In genomic region chr4:41571490-41571889, GRCm38 (mm10) we compare ENCODE assay signal across 16 mouse cellular contexts. TPM values are rescaled to one million over a fixed set of nuclear protein-coding genes. Genes with fewer than 3 reads are reported as not detected.
A peak's percentile ranks its signal among the peaks of the same experiment; 100 is the strongest.
DNase-seq lines count a peak whose midpoint lies in the region; ATAC-seq and TF ChIP-seq lines count a peak whose summit lies in the region.
"Had no signal": no experiment of that assay in that cellular context is flagged by ENCODE, and none has a peak within 500 bp of the region (broad histone marks: within the 10 kb centered on the region; RNA-seq: fewer than 3 reads in every experiment).

No protein-coding gene starts in this region.

- no peak overlapping the region for H3K4me2 ChIP-seq in forebrain, postnatal 0 days (ENCODE audit: low read depth)
- no peak overlapping the region for H3K4me2 ChIP-seq in forebrain, embryonic 11.5 days (ENCODE audit: low read depth, low read length, severe bottlenecking)
- no peak overlapping the region for H3K4me2 ChIP-seq in kidney, embryonic 14.5 days (replicated peaks; ENCODE audit: low read depth, low read length)
- H3K4me2 ChIP-seq in stomach, postnatal 0 days (replicated peaks; ENCODE audit: low read depth) = no peak overlapping the region
- H3K4me2 ChIP-seq in forebrain, embryonic 14.5 days (ENCODE audit: low read length) = no peak overlapping the region
- H3K4me2 ChIP-seq: forebrain, embryonic 13.5 days; liver, embryonic 11.5 days; neural tube, embryonic 12.5 days had no signal

- WGBS in forebrain, postnatal 0 days = 29% methylated on average over 5 of the region's 5 CpGs
- WGBS in forebrain, embryonic 11.5 days = 27% methylated on average over 5 of the region's 5 CpGs
- WGBS in kidney, embryonic 14.5 days = 34% methylated on average over 5 of the region's 5 CpGs
- 29% methylated on average over 5 of the region's 5 CpGs for WGBS in stomach, postnatal 0 days
- 28% methylated on average over 5 of the region's 5 CpGs for WGBS in forebrain, embryonic 14.5 days

- TF ChIP-seq CTCF in forebrain, postnatal 0 days (IDR thresholded peaks at IDR 0.05; ENCODE audit: low read depth) = peak; percentile 55
- peak; percentile 60 for TF ChIP-seq CTCF in stomach, postnatal 0 days (IDR thresholded peaks at IDR 0.05; ENCODE audit: low read depth)

- no peak for TF ChIP-seq EP300 in stomach, postnatal 0 days (optimal IDR thresholded peaks at IDR 0.05)

- H3K4me1 ChIP-seq in forebrain, postnatal 0 days (ENCODE audit: insufficient read depth) = peaks cover 18% of the 10 kb centered on the region
- peaks cover 13% of the 10 kb centered on the region; the same call in 1 of the 2 replicates for H3K4me1 ChIP-seq in forebrain, embryonic 11.5 days (replicated peaks; ENCODE audit: control insufficient read depth, insufficient read depth, low read length)
- H3K4me1 ChIP-seq in kidney, embryonic 14.5 days (ENCODE audit: control insufficient read depth, insufficient read depth, low read length) = peaks cover 12% of the 10 kb centered on the region
- H3K4me1 ChIP-seq in stomach, postnatal 0 days (replicated peaks; ENCODE audit: control insufficient read depth, insufficient read depth) = peaks cover 4% of the 10 kb centered on the region
- peaks cover 17% of the 10 kb centered on the region for H3K4me1 ChIP-seq in forebrain, embryonic 14.5 days (ENCODE audit: control insufficient read depth, insufficient read depth, low read length)

- no peak for DNase-seq in forebrain, postnatal 0 days
- no peak for DNase-seq in forebrain, embryonic 11.5 days (ENCODE audit: low spot score)
- DNase-seq in kidney, postnatal 4 days = peak; percentile 44 to 54
- DNase-seq in retina, postnatal 1 day = peak; percentile 56
- no peak for DNase-seq in retina, embryonic 14.5 days (ENCODE audit: low spot score)
- DNase-seq in stomach, postnatal 0 days (ENCODE audit: low spot score) = no peak
- no peak for DNase-seq in forebrain, embryonic 14.5 days (ENCODE audit: low spot score)
- DNase-seq: adrenal gland, adult 2 months; gastrocnemius, postnatal 36 days; kidney, adult 9 months had no signal

- H3K9ac ChIP-seq in forebrain, postnatal 0 days = no peak overlapping the region
- H3K9ac ChIP-seq in forebrain, embryonic 11.5 days (ENCODE audit: low read length) = no peak overlapping the region
- no peak overlapping the region for H3K9ac ChIP-seq in kidney, embryonic 14.5 days (ENCODE audit: low read depth, low read length)
- H3K9ac ChIP-seq in stomach, postnatal 0 days (ENCODE audit: low read length) = no peak overlapping the region
- no peak overlapping the region for H3K9ac ChIP-seq in forebrain, embryonic 14.5 days (ENCODE audit: low read length)
- H3K9ac ChIP-seq: forebrain, embryonic 13.5 days; neural tube, embryonic 12.5 days had no signal

- no peaks in the 10 kb centered on the region for H3K36me3 ChIP-seq in forebrain, postnatal 0 days (ENCODE audit: insufficient read depth)
- H3K36me3 ChIP-seq in forebrain, embryonic 11.5 days (ENCODE audit: control insufficient read depth, insufficient read depth, low read length) = no peaks in the 10 kb centered on the region
- H3K36me3 ChIP-seq in kidney, embryonic 14.5 days (ENCODE audit: control insufficient read depth, insufficient read depth, low read length) = no peaks in the 10 kb centered on the region
- H3K36me3 ChIP-seq in stomach, postnatal 0 days (ENCODE audit: control insufficient read depth, insufficient read depth, low read length) = no peaks in the 10 kb centered on the region
- no peaks in the 10 kb centered on the region for H3K36me3 ChIP-seq in forebrain, embryonic 14.5 days (ENCODE audit: control insufficient read depth, insufficient read depth, low read length)
- H3K36me3 ChIP-seq: neural tube, embryonic 12.5 days had no signal

- no peak overlapping the region for H3K27ac ChIP-seq in forebrain, postnatal 0 days (ENCODE audit: low read depth, low read length)
- no peak overlapping the region for H3K27ac ChIP-seq in forebrain, embryonic 11.5 days (ENCODE audit: low read depth, low read length)
- H3K27ac ChIP-seq in kidney, embryonic 14.5 days (ENCODE audit: low read depth, low read length) = no peak overlapping the region
- H3K27ac ChIP-seq in stomach, postnatal 0 days (replicated peaks) = no peak overlapping the region
- H3K27ac ChIP-seq in forebrain, embryonic 14.5 days (ENCODE audit: low read depth, low read length) = no peak overlapping the region
- H3K27ac ChIP-seq: forebrain, embryonic 13.5 days; neural tube, embryonic 12.5 days had no signal

- no peaks in the 10 kb centered on the region for H3K9me3 ChIP-seq in forebrain, postnatal 0 days (ENCODE audit: low read length)
- no peaks in the 10 kb centered on the region for H3K9me3 ChIP-seq in forebrain, embryonic 11.5 days (ENCODE audit: control insufficient read depth, low read length)
- no peaks in the 10 kb centered on the region for H3K9me3 ChIP-seq in kidney, embryonic 14.5 days (ENCODE audit: control insufficient read depth, low read length)
- H3K9me3 ChIP-seq in stomach, postnatal 0 days (ENCODE audit: control insufficient read depth, low read length) = no peaks in the 10 kb centered on the region
- H3K9me3 ChIP-seq in forebrain, embryonic 14.5 days (replicated peaks; ENCODE audit: control insufficient read depth, low read length) = no peaks in the 10 kb centered on the region
- H3K9me3 ChIP-seq: forebrain, embryonic 13.5 days; megakaryocyte, embryonic 14.5 days; neural tube, embryonic 12.5 days had no signal

- no peaks in the 10 kb centered on the region for H3K27me3 ChIP-seq in forebrain, postnatal 0 days (ENCODE audit: insufficient read depth, low read length)
- H3K27me3 ChIP-seq in forebrain, embryonic 11.5 days (ENCODE audit: control insufficient read depth, insufficient read depth, low read length) = peaks cover 3% of the 10 kb centered on the region; the same call in 1 of the 2 replicates
- H3K27me3 ChIP-seq in kidney, embryonic 14.5 days (ENCODE audit: control insufficient read depth, insufficient read depth, low read length) = peaks cover 17% of the 10 kb centered on the region
- no peaks in the 10 kb centered on the region for H3K27me3 ChIP-seq in stomach, postnatal 0 days (ENCODE audit: control insufficient read depth, insufficient read depth, low read length)
- no peaks in the 10 kb centered on the region for H3K27me3 ChIP-seq in forebrain, embryonic 14.5 days (replicated peaks; ENCODE audit: control insufficient read depth, insufficient read depth, low read length)

- no peak for ATAC-seq in forebrain, postnatal 0 days
- no peak for ATAC-seq in forebrain, embryonic 11.5 days (replicated peaks; ENCODE audit: low FRiP score)
- ATAC-seq in kidney, embryonic 14.5 days (ENCODE audit: low FRiP score, low TSS enrichment) = no peak
- no peak for ATAC-seq in stomach, postnatal 0 days (ENCODE audit: low FRiP score, low TSS enrichment)
- no peak for ATAC-seq in forebrain, embryonic 14.5 days
- ATAC-seq: forebrain, embryonic 13.5 days had no signal

- H3K4me3 ChIP-seq in forebrain, postnatal 0 days (ENCODE audit: low read depth, low read length) = no peak overlapping the region
- no peak overlapping the region for H3K4me3 ChIP-seq in forebrain, embryonic 11.5 days (ENCODE audit: low read depth, low read length)
- H3K4me3 ChIP-seq in kidney, embryonic 14.5 days (ENCODE audit: low read length) = no peak overlapping the region
- no peak overlapping the region for H3K4me3 ChIP-seq in stomach, postnatal 0 days (ENCODE audit: low read depth, low read length)
- H3K4me3 ChIP-seq in forebrain, embryonic 14.5 days (ENCODE audit: low read depth, low read length) = no peak overlapping the region
- H3K4me3 ChIP-seq: forebrain, embryonic 13.5 days; megakaryocyte, embryonic 14.5 days; neural tube, embryonic 12.5 days had no signal

RNA-seq across cellular contexts. Expression of gene Dnaic1, which starts 1.9 kb away (rescaled TPM):
- total RNA-seq in forebrain, postnatal 0 days (2014; rRNA removed) = 2.2 and 4.9 TPM in 2 replicates
- polyA plus RNA-seq in forebrain, postnatal 0 days (2015; fragmentation: Nextera tagmentation; extraction: Ambion mirVana) = 2.7 and 2.8 TPM in 2 replicates
- polyA plus RNA-seq in forebrain, embryonic 11.5 days (2014; fragmentation: Nextera tagmentation; extraction: Ambion mirVana) = 1.2 and 1.9 TPM in 2 replicates
- 2.2 and 2.4 TPM in 2 replicates for polyA plus RNA-seq in kidney, embryonic 14.5 days (2014; fragmentation: Nextera tagmentation; extraction: Ambion mirVana)
- polyA plus RNA-seq in stomach, postnatal 0 days (2015; fragmentation: Nextera tagmentation; extraction: Ambion mirVana) = 6.0 and 6.5 TPM in 2 replicates
- 1.4 and 1.6 TPM in 2 replicates for polyA plus RNA-seq in forebrain, embryonic 14.5 days (2014; fragmentation: Nextera tagmentation; extraction: Ambion mirVana)
- total RNA-seq: gastrocnemius, postnatal 36 days had no signal
- polyA plus RNA-seq: C2C12 had no signal

RNA-seq across cellular contexts. Expression of gene Fam219a, which starts 2.2 kb away (rescaled TPM):
- 76.6 and 95.8 TPM in 2 replicates for total RNA-seq in forebrain, postnatal 0 days (2014; rRNA removed)
- polyA plus RNA-seq in forebrain, postnatal 0 days (2015; fragmentation: Nextera tagmentation; extraction: Ambion mirVana) = 13.8 and 18.6 TPM in 2 replicates
- 6.2 and 6.7 TPM in 2 replicates for polyA plus RNA-seq in forebrain, embryonic 11.5 days (2014; fragmentation: Nextera tagmentation; extraction: Ambion mirVana)
- polyA plus RNA-seq in kidney, embryonic 14.5 days (2014; fragmentation: Nextera tagmentation; extraction: Ambion mirVana) = 2.2 and 2.7 TPM in 2 replicates
- 1.4 and 2.4 TPM in 2 replicates for polyA plus RNA-seq in stomach, postnatal 0 days (2015; fragmentation: Nextera tagmentation; extraction: Ambion mirVana)
- polyA plus RNA-seq in forebrain, embryonic 14.5 days (2014; fragmentation: Nextera tagmentation; extraction: Ambion mirVana) = 10.4 and 11.3 TPM in 2 replicates

RNA-seq across cellular contexts. Expression of gene 1110017D15Rik, which starts 54.4 kb away (rescaled TPM):
- 11.8 and 15.6 TPM in 2 replicates for total RNA-seq in forebrain, postnatal 0 days (2014; rRNA removed)
- polyA plus RNA-seq in forebrain, postnatal 0 days (2015; fragmentation: Nextera tagmentation; extraction: Ambion mirVana) = 21.1 and 21.7 TPM in 2 replicates
- polyA plus RNA-seq in forebrain, embryonic 11.5 days (2014; fragmentation: Nextera tagmentation; extraction: Ambion mirVana) = 4.8 and 5.2 TPM in 2 replicates
- 0.93 and 1.0 TPM in 2 replicates for polyA plus RNA-seq in kidney, embryonic 14.5 days (2014; fragmentation: Nextera tagmentation; extraction: Ambion mirVana)
- 0.51 and 0.53 TPM in 2 replicates for polyA plus RNA-seq in stomach, postnatal 0 days (2015; fragmentation: Nextera tagmentation; extraction: Ambion mirVana)
- 10.5 and 11.1 TPM in 2 replicates for polyA plus RNA-seq in forebrain, embryonic 14.5 days (2014; fragmentation: Nextera tagmentation; extraction: Ambion mirVana)

Comparison
In these comparisons a context has a peak if more than half of its experiments do, and no peak if none do; other contexts are left out.
1. DNase-seq: peak in kidney, postnatal 4 days (2 of 2) and retina, postnatal 1 day (single experiment); none in forebrain, postnatal 0 days (single experiment), forebrain, embryonic 11.5 days (single experiment), retina, embryonic 14.5 days (single experiment), stomach, postnatal 0 days (single experiment) and forebrain, embryonic 14.5 days (single experiment).